Mouse (Mus musculus) T-cell, adult 2 months (primary cell): ENCODE data around the gene Ccdc15.

Source experiments
- DNase-seq: peaks from one replicate; pipeline ENCODE4 v3.0.0; 2022; ENCODE audit warnings: low spot score

The Ccdc15 gene

DNA sequence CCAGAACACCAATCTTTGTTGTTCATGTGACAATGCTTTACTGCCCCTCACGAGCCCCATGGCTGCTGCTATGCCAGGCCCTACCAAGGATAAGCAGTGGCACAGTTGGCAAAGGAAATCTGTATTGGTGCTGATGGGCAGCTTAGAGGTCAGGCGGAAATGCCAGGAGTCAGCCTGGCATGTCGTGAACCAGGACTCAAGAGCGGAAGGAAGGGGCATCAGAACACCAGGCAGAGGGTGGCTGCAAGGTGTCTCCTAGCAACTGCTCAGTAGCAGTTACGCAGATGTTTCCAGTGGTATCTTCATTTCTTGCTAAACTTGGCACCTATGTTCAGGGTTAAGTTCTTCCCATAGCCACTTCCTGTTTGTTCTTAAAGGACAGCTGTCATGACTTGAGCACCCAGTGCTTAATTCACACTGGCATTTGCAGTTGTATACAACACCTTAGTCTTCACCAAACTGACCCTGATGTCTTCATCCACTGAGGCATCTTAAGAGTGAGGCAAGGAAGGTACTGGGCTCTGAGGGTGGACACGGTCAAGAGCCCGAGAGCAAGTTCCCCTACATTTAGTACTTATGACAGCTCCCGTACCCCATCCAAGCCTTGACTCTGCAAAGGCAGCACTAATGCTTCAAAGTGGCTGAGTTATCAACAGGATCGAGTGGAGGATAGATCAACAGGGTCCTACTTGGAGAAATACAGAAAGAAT, 117.6 kb downstream of the Ccdc15 start:
- DNase-seq = peak; percentile 51

DNA sequence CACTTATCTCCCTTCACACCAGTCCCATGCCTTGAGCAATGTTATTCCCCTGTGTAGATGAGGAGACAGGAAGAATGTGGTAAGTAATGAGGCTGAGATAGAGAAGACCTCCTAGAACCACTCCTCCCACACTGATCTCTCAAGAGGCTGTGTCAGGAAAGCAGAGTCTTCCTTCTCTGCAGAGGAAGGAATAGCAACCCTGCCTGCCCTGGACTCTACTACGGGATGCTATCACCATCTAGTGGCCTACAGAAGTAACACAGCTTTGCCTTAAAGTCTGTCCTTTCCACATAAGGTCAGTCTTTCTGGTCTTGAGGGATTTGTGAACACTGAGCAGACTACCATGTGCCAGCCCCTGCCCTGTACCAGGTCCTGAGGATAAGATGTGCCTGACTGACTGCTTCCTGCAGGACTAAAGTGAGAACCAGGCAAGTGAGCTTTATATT, 118.3 kb downstream of the Ccdc15 start:
- DNase-seq = peak; percentile 49
